Mouse (Mus musculus): Measurements from ENCODE around the gene Trim38.

Gene Trim38

GRCm38 (mm10) chr13:23826606-23827005 is 56.9 kb downstream of the Trim38 start:
- DNase-seq (ENCODE audit: extremely low spot score, low read depth, low spot score): no peak

- no peak for DNase-seq (ENCODE audit: extremely low spot score, low read depth, low spot score)
These were observed 63.3 kb downstream of the Trim38 start for GRCm38 (mm10) chr13:23833053-23833452.

- no peak for DNase-seq (ENCODE audit: extremely low spot score, low read depth, low spot score)
These were observed 65.1 kb downstream of the Trim38 start for GRCm38 (mm10) chr13:23834836-23835235.

GRCm38 (mm10) chr13:23836630-23837029 is 66.9 kb downstream of the Trim38 start:
- no peak for DNase-seq (ENCODE audit: extremely low spot score, low read depth, low spot score)

- DNase-seq (ENCODE audit: extremely low spot score, low read depth, low spot score): no peak
These were observed 69.6 kb downstream of the Trim38 start, which contains the start of gene Slc17a3 for GRCm38 (mm10) chr13:23839308-23839707. Gene Slc17a3, plus strand, starts transcription at chr13:23839434.

Measured in hindlimb bud, embryonic 11.5 days (tissue).